Mouse (Mus musculus): ENCODE measurements around the gene Stoml1.

Gene Stoml1

DNA sequence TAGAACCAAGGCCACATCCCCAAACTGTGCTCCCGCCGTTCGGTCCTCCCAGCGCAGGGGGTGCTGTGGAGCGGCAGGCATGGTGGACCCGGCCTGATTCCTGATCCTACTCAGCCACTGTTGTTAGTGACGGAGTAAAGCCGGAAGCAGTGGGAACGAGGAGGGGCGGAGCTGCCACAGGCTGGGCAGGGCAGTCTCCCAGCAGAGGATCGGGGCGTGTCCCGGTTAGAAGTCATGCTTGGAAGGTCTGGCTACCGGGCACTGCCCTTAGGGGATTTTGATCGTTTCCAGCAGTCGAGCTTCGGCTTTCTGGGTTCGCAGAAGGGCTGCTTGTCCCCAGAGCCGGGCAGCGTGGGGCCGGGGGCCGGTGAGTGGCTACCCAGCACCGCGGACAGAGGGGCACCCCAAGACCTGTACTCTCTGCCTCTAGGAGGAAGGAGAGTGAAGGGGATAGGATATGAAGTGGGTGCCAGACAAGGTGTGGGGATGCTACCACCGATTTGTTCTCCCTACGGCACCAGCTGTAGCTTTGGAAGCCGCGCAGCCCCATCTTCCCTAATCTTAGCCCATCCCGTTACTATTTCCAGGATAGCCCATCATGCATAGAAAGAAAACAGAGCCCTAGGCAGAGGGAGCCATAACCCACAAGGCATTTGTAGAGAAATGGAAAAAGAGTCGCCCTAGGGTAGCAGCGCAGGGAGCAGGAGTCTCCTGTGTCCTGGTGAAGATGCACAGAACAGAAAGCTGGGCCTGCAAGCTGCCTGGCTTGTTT, at the start of gene Stoml1:
TSS of gene Stoml1 (plus strand) at position 132 of the 772 bp plus-strand sequence.
- DNase-seq (ENCODE audit: low read depth, low spot score): peak; percentile 87

DNA sequence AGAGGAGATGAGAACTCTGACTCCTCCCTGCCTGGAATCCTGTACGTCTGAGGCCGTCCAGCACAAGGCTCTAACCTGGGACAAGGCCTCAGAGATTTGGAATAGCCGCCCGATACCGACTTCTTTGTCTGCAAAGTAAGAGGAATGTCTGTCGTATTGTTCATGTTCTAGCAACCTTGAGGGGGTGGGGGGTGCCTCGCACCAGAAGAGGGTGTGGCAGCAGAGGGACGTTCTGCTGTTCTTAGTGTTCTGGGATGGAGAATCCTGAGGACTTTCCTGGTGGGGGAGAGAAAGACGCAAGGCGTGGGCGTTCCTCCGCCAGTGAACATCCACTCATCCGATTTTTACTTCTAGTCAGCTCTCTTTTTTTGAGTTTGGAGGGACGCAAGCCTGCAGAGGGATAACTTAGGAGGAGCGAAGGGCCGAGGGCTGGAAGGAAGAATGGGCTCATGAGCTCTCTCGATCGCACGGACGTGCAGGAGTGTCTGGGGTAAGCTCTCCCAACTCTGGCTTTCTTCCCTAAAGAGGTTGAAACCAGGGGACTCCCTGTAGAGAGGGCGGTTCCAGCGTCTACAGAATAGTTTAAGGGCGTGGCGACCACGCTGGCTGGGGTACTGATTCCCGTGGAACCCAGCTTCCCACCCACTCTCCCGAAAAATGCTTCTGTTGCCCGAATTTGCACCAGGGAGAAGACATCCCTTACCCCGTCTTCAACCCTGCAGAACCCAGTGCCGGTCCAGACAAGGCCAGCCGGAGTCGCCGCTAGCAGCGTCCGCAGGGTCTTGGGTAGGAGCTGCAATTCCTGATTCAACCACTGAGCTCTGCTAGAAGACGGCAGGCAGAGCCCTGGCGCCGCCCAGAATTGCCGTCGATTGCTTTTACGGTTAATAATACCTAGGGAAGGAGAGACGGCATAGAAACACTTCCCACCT, 49.2 kb upstream of the Stoml1 start, which contains the start of the genes Islr and Islr2:
TSS of gene Islr (minus strand) at position 791 of the 932 bp plus-strand sequence.
TSS of gene Islr2 (minus strand) at position 804 of the 932 bp plus-strand sequence.
- no peak for DNase-seq (ENCODE audit: low read depth, low spot score)

DNA sequence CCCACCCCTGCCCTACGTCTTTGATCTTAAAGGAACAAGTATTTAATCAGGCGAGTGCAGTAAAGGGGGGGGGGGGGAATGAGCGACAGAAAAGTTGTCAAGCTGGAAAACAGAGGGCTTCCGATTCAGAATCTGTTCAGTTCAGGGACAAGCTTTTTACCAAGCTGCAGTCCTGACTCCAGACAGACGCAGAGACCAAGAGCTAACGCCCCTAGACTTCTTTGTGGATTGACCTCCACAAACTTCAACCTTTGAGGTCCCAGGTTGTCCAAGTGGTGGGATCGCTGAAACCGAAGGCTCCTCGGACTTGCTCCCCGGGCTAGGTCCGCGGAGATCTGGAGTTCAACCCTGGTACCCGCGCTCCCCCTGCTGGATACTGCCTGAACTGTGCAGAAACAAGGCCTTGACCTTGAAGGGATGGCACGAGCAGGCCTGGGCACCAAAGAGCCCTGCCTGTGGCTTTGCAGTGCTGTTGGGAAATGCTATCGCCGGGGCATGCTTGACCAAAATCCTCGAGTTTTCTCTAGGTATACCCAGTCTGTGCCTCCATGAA, 48.4 kb upstream of the Stoml1 start:
- peak; percentile 76 for DNase-seq (ENCODE audit: low read depth, low spot score)

DNA sequence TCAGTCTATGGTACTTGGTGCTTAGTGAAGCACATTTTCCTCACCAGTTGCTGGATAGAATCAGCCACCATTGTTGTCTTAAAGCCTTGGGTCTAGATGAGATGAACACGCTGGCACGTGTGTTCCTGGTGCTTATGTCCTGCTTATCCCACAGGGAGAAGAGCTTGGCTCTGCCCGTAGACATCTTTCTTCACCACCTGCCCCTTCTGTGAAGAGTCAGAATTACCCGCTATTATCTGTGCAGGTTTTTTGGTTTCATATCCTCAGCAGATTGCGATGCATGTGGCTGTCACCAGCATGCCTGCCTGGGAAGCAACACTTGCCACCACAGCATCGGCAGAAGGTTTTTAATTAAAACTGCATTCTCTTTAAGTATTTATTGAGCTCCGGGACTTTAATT, 47.0 kb upstream of the Stoml1 start:
- no peak for DNase-seq (ENCODE audit: low read depth, low spot score)

DNA sequence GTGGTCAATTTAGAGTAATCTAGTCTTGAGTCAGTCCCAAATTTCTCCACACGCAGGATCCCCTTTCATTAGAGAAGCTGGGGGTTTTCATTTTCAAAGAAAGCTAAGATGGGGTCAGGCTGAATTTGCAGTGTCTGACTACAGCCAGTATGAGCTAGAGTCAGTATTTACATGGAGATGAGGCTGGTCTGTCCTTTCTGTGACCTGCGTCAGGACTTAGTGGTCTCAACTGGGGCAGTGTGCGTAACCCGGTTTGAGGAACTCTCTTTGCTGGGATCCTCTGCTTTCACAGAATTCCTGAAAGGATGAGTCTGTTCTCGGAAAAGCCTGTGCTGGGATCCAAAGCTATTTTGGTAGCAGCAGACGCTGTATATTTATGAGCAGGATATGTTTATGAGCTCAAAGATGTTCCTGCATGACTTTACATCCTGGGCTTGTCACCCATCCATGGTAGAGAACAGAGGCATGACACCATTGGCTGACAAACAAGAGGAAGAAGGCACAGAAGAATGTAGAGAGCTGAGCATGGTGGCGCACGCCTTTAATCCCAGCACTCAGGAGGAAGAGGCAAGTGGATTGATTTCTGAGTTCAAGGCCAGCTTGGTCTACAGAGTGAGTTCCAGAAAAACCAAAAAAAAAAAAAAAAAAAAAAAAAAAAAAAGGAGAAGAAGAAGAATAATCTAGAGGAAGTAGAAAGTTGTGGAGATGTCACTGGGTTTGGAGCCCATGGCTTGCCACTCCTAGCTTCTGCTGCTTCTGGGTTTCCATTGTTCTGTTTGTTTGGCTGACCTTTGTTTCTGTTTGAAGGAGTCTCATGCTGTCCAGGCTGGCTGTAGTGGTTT, 43.3 kb upstream of the Stoml1 start:
- DNase-seq (ENCODE audit: low read depth, low spot score): no peak

DNA sequence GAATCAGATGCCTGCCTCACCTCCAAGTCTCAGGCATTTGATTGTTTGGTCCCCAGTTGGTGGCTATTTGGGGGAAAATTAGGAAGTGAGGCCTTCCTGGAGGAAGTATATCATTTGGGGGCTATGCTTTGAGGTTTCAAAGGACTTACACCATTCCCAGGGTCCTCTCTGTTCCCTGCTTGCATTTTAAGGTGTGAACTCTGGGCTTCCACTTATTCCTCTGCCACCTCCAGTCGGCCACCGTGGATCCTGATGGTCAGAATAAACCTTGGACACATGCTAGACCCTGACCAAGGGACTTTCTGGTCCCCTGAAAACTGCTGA, 42.7 kb upstream of the Stoml1 start:
- no peak for DNase-seq (ENCODE audit: low read depth, low spot score)

DNA sequence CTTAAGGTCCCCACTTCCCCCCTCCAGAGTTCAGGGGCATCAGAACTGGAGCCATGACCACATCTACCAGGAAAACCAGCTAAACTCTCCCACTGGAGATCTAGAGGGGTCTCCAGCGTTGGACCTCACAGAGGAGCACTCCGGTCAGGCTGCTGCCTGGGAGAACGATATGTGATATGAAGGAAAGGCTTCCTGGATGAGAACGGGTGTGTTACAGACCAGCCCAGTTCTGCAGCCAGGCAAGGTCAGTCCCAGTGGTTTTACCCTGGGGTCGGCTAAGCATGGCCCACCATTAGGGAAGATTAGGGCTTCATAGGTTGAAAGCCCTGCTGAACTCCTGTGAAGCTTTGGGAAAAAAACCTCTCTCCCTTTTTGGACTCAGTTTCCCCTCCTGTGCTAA, 39.6 kb upstream of the Stoml1 start:
- no peak for DNase-seq (ENCODE audit: low read depth, low spot score)

DNA sequence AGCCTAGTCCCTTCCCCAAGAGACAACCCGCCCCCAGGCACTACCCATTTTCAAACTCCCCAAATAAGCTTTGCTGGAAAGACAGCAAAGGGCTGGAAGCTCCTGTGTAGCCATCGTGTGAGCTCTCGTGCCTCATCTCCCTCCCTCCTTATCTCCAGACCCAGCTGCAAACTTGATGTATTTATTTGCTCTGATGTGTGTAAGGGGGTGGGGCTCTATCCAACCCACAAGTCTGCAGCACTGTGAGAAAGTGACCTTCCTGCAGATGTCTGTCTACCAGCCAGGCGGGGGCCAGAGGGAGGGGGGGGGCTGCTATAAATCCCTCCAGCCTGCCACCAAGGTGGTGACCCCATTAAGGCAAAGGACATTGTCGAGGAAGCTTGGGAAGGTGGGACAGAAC, 39.1 kb upstream of the Stoml1 start:
- DNase-seq (ENCODE audit: low read depth, low spot score): no peak

DNA sequence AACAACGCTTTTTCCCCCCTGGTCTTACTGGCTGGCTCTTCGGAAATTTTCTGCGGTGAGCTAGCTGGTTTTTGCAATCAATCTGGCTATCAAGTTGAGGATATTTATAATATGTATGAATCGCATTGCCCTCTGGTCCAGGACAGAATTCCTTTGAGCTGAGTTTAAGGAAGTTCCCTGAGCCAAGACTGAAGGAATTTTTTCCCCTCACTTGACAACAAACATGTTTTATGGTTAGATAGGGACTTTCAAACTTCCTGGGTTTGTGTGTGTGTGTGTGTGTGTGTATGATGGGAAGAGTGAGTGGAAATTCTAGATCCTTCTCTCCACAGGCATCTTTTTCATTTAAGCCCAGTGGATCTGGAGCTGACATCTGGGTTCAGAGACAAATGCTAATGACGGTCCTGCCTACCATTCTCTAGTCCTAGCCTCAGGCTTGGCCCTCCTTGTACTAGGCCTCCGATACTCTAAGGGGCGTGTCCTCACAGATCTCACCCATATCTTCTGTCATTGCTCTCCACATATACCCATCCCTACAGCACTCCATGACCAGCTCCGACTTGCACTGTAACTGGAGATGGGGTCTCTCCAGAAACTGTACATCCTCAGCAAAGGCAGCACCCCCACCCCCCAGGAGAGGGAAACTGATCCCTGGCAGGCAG, 38.3 kb upstream of the Stoml1 start:
- no peak for DNase-seq (ENCODE audit: low read depth, low spot score)

DNA sequence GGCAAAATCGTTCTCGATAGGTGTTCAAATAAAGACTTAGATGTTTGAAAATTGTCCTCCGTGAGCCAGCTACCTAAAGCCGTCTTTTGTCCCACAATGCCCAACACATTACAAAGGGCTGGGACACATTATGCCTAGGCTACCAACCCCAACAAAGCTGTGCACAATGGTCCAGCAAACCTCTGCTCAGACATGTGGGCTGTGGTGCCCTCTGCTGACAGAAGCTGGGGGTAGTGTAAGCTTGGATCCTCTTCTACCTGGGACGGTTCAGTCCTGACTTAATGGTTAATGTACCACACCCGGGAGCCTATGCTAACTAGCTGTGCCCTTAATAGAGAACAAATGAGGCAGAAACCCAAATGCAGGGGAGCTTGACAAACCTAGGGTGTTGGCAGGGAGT, 36.6 kb upstream of the Stoml1 start:
- DNase-seq (ENCODE audit: low read depth, low spot score): no peak

DNA sequence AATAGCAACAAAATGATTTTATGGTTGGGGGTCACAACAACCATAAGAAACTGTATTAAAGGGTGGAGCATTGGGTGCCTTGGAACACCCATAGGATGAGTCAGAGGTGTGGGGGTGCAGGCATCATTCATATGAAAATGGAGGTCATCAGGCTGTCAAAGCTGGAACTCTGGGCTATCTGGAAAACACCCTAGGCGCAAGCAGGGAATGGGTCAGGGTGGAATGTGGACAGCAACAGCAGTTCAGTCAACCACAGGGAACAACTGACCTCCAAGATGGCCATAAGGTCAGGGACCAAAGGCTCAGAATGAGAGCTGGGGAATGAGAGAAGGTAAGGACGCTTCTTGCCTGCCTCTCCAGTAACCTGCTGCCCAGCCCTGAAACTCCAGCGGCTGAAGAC, 34.4 kb upstream of the Stoml1 start:
- no peak for DNase-seq (ENCODE audit: low read depth, low spot score)

DNA sequence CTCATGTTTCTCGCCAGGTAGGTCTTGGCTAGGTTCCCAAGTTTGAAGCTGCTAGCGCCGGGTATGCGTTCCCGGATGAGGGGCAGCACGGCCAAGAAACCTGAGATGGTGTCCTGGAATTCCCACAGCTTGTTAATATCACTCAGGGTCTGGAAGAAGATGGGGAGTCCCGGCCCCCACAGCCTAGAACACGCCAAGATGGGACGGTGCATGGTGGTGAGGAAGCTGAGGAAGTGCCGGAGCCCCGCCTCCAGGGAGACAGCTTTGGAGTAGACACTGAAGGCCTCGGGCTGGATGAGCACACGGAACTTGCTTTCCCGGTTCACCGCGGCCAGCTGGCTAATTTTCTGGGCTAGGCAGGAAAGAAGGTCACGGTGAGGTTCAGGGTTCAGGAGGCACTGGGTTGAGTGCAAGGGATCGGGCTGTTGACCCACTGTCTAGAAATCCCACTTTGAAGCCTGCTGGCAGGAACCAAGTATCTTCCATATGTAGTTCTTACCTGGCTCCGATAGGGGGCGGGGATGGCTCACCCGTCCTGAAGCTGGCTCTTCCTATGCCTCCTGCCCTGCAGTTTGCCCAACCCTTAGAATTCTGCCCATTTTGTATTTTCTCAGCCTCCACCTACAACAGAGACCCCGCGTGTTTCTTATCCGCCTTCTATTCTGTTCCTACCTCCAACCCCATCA, 32.6 kb upstream of the Stoml1 start:
- DNase-seq (ENCODE audit: low read depth, low spot score): no peak

DNA sequence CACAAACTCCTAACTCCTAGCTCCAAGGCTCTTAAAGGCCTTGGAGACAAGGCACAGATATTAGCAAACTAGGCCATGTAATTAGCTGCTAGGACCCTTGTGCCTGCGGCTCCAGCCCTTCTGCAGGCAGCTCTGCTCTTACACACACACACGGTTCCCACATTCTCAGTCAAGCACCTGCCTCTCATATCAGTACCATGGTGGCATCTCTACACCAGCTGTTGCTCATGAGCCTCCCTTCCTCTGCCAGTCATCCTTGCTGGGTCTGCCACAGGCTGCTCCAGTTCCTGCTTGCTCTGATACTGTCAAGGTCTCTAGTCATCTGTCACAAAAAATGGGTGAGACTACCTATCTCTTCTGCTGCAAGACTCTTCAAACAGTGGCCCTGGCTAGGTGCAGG, 28.6 kb upstream of the Stoml1 start:
- DNase-seq (ENCODE audit: low read depth, low spot score): no peak

DNA sequence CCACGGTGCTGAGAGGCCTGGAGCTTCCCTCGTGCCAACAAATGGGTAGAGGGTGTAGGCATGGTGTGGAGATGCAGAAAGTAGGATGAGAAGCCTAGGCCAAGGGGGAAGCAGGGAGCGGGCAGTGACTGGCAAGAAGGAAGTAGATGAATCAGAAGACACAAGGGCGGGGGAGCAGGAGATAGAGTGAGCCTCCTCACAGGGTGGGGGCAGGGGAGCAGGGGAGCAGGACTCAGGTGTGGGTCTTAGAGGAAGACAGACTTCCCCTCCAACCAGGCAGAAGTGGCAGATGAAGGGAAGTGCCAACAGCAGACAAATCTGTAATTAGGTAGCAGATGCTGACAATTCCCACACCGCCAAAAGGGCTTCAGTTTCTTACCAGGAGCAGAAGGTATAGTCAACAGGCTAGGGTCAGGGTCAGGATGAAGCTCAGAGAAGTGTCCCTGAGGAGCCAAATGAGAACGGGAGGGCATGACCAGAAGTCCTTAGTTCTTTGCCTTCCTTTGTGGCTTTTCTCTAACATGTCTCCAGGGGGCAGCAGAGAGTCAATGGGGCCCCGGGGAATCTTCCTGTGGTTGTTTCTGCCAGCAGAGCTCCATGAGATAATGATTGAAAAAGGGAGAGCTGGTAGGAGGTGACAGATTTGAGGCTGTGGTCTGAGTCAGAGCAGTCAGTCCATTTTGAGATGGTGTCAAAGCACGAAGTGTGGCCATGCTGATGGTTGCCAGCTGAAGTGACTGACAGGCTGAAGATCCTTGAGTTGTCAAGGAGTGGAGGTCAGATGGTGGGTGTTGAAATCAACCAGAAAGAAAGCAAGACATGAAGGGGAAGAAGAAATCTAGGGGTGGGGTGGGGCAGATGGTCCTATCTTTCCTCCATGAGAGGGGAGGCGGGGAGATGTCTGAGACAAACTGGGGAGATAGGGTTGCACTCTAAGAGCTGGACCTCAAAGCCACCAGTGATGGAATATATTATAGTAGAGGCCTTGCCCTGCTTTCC, 26.8 kb upstream of the Stoml1 start:
- peak; percentile 51 for DNase-seq (ENCODE audit: low read depth, low spot score)

DNA sequence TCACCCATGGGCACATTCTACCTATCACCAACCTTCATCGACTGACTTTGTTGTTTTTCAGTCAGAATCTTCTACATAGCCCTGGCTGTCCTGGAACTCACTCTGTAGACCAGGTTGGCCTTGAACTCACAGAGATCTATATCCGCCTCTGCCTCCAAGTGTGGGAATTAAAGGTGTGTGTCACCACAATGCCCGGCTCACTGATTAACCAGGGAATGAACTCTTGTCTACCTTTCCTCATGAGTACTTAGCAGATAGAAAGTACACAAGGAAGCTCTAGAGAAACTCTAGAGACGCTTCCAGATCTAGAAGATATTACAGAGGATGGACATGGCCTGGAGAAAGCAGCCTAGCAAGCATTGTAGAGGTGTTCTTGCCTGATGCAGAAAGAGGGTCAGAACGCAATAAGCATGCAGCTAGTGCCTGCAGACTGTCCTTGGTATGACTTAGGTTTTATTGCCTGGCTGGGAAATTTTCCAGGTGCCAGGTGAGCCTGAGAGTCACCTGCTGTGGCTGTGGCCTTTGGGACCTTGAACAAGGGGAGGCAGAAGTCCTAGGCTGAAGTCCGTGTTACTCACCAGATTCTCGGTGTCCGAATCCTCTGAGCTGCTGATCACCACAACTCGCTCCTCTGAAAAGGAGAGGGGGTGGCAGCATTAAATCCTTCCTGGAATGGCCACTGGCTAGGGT, 24.0 kb upstream of the Stoml1 start:
- no peak for DNase-seq (ENCODE audit: low read depth, low spot score)

DNA sequence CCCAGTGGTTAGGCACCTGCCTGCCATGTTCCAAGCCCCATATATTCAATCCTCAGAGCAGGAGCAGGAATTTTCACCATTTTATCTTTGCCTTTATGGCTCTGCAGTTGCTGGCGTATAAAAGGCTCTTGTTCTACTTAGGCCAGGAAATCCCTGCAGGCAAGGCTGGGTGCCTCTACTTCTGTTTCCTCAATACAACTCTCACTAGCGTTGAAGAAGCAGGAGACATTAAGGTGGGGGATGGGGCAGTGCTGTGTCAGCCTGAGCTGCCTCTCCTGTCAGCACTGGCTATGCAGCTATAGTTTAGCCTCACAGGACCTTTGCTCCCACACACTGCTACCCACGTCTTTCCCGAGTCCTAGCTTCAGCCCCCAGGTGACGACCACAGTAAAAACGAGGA, 21.2 kb upstream of the Stoml1 start:
- no peak for DNase-seq (ENCODE audit: low read depth, low spot score)

DNA sequence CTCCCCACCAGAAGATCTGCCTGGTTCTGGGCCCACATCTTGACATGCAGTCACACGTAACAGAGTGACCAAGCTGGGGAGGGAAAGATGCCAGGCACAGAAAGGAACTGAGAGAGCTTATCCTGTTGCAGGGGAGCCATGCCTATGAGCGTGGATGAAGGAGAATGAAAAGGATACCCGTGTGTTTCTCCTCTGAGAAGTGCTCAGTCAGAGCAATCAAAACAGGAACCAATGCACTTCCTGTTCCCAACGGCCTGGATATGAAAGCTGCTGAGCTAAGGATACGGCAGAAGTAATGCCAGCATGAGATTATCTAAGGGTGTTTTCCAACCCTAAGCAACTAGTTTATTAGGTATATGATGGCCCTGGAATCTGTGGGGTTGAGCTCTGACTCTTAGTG, 20.6 kb upstream of the Stoml1 start:
- DNase-seq (ENCODE audit: low read depth, low spot score): no peak

DNA sequence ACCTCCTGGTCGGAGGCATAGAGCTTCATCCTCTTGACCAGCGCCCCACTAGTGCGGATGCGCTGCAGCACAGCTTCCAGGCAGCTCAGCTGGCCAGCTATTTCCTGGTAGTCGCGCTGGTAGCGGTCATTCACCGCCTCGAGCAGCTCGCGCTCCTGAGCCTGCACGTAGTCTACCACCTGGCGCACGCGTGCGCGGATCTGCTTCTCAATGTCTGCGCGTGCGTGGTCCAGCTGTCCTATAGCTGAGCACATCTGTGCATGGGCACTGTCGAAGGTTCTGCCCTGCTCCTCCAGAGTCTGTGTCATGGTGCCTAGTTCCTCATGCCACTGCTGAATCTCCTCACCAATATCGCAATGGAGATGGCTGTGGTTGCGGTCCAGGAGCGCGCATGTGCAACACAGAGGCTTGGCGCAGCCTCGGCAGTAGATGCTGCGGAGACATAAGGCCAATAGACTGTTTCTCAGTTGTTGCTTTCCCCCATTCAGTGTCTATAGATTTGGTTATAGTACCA, 18.4 kb upstream of the Stoml1 start:
- DNase-seq (ENCODE audit: low read depth, low spot score): no peak
